In the genomic region with DNA sequence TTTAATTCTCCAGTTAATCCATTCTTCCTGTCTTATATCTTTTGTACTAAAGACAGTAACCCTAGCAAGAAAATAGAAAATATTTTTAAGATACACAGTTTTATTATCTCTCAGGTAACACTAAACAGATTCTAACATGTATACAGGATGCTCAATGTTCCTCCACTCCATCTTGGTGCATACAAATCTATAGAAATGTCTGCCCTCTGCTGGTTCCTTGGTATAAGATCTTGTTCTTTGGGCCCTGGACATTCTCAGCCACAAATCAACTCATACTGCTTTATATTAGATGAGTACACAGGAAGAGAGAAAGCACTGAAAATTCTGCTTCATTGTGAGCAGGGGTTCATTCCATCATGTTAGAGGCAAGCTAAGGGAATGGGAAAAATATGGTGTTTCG, we compare ENCODE assay signal across 10 mouse cellular contexts.
DNase-seq lines count a peak whose midpoint lies in the region; ATAC-seq and TF ChIP-seq lines count a peak whose summit lies in the region.
"Had no signal": no experiment of that assay in that cellular context is flagged by ENCODE, and none has a peak within 500 bp of the region (broad histone marks: within the 10 kb centered on the region; RNA-seq: fewer than 3 reads in every experiment).

No protein-coding gene starts in this region.

- H3K27ac ChIP-seq in forebrain, embryonic 12.5 days, result no peak overlapping the region
- H3K27ac ChIP-seq in forebrain, embryonic 10.5 days, result no peak overlapping the region
- H3K27ac ChIP-seq in midbrain, postnatal 0 days (ENCODE audit: low read depth, low read length), result no peak overlapping the region
- H3K27ac ChIP-seq in midbrain, embryonic 15.5 days, result no peak overlapping the region
- no peak overlapping the region for H3K27ac ChIP-seq in forebrain, embryonic 16.5 days (ENCODE audit: low read length)
- H3K27ac ChIP-seq in stomach, postnatal 0 days (replicated peaks), result no peak overlapping the region
- H3K27ac ChIP-seq in cerebellum, adult 2 months (ENCODE audit: insufficient read depth, low read length), result no peak overlapping the region
- H3K27ac ChIP-seq: midbrain, embryonic 10.5 days had no signal

- H3K36me3 ChIP-seq in forebrain, embryonic 12.5 days (replicated peaks), result no peaks in the 10 kb centered on the region
- no peaks in the 10 kb centered on the region for H3K36me3 ChIP-seq in forebrain, embryonic 10.5 days (replicated peaks)
- H3K36me3 ChIP-seq in midbrain, postnatal 0 days (ENCODE audit: insufficient read depth, low read length), result no peaks in the 10 kb centered on the region
- no peaks in the 10 kb centered on the region for H3K36me3 ChIP-seq in midbrain, embryonic 15.5 days (replicated peaks)
- H3K36me3 ChIP-seq in forebrain, embryonic 16.5 days (ENCODE audit: control insufficient read depth, insufficient read depth), result no peaks in the 10 kb centered on the region
- no peaks in the 10 kb centered on the region for H3K36me3 ChIP-seq in stomach, postnatal 0 days (ENCODE audit: control insufficient read depth, insufficient read depth, low read length)
- H3K36me3 ChIP-seq: midbrain, embryonic 10.5 days had no signal

- ATAC-seq in forebrain, embryonic 12.5 days (ENCODE audit: low FRiP score), result peak; percentile 79; the same call in 1 of the 2 replicates
- ATAC-seq in midbrain, postnatal 0 days (ENCODE audit: low FRiP score), result no peak
- ATAC-seq in midbrain, embryonic 15.5 days (replicated peaks), result no peak
- peak; percentile 58; the same call in 1 of the 2 replicates for ATAC-seq in forebrain, embryonic 16.5 days
- ATAC-seq in stomach, postnatal 0 days (ENCODE audit: low FRiP score, low TSS enrichment), result no peak

- TF ChIP-seq EP300 in stomach, postnatal 0 days (optimal IDR thresholded peaks at IDR 0.05), result no peak

- H3K4me1 ChIP-seq in forebrain, embryonic 12.5 days, result no peaks in the 10 kb centered on the region
- H3K4me1 ChIP-seq in forebrain, embryonic 10.5 days, result no peaks in the 10 kb centered on the region
- H3K4me1 ChIP-seq in midbrain, postnatal 0 days (ENCODE audit: insufficient read depth, low read length), result no peaks in the 10 kb centered on the region
- H3K4me1 ChIP-seq in midbrain, embryonic 15.5 days, result no peaks in the 10 kb centered on the region
- H3K4me1 ChIP-seq in forebrain, embryonic 16.5 days (replicated peaks; ENCODE audit: control insufficient read depth, insufficient read depth, low read length), result no peaks in the 10 kb centered on the region
- H3K4me1 ChIP-seq in stomach, postnatal 0 days (replicated peaks; ENCODE audit: control insufficient read depth, insufficient read depth), result no peaks in the 10 kb centered on the region
- no peaks in the 10 kb centered on the region for H3K4me1 ChIP-seq in cerebellum, adult 2 months (ENCODE audit: control insufficient read depth, insufficient read depth, low read length)
- H3K4me1 ChIP-seq: midbrain, embryonic 10.5 days had no signal

- peak; percentile 69 for TF ChIP-seq CTCF in midbrain, postnatal 0 days (IDR thresholded peaks at IDR 0.05)
- peak; percentile 66 for TF ChIP-seq CTCF in stomach, postnatal 0 days (IDR thresholded peaks at IDR 0.05; ENCODE audit: low read depth)
- TF ChIP-seq CTCF in cerebellum, adult 2 months (IDR thresholded peaks at IDR 0.05; ENCODE audit: borderline replicate concordance, insufficient read depth, low read depth, low read length), result no peak

- no peak overlapping the region for H3K4me3 ChIP-seq in forebrain, embryonic 12.5 days (replicated peaks)
- no peak overlapping the region for H3K4me3 ChIP-seq in forebrain, embryonic 10.5 days
- H3K4me3 ChIP-seq in midbrain, postnatal 0 days (ENCODE audit: low read depth, low read length), result no peak overlapping the region
- H3K4me3 ChIP-seq in midbrain, embryonic 15.5 days, result no peak overlapping the region
- H3K4me3 ChIP-seq in forebrain, embryonic 16.5 days (replicated peaks; ENCODE audit: low read length), result no peak overlapping the region
- H3K4me3 ChIP-seq in stomach, postnatal 0 days (ENCODE audit: low read depth, low read length), result no peak overlapping the region
- H3K4me3 ChIP-seq in cerebellum, adult 2 months (replicated peaks; ENCODE audit: insufficient read depth, low read depth, low read length), result no peak overlapping the region
- H3K4me3 ChIP-seq: midbrain, embryonic 10.5 days had no signal

- H3K9me3 ChIP-seq in forebrain, embryonic 12.5 days, result no peaks in the 10 kb centered on the region
- no peaks in the 10 kb centered on the region for H3K9me3 ChIP-seq in forebrain, embryonic 10.5 days
- no peaks in the 10 kb centered on the region for H3K9me3 ChIP-seq in midbrain, postnatal 0 days (ENCODE audit: low read length)
- H3K9me3 ChIP-seq in midbrain, embryonic 15.5 days, result no peaks in the 10 kb centered on the region
- no peaks in the 10 kb centered on the region for H3K9me3 ChIP-seq in forebrain, embryonic 16.5 days (ENCODE audit: control insufficient read depth, low read length)
- no peaks in the 10 kb centered on the region for H3K9me3 ChIP-seq in stomach, postnatal 0 days (ENCODE audit: control insufficient read depth, low read length)
- H3K9me3 ChIP-seq: midbrain, embryonic 10.5 days had no signal

- H3K27me3 ChIP-seq in forebrain, embryonic 12.5 days, result no peaks in the 10 kb centered on the region
- no peaks in the 10 kb centered on the region for H3K27me3 ChIP-seq in forebrain, embryonic 10.5 days (ENCODE audit: poor library complexity, severe bottlenecking)
- H3K27me3 ChIP-seq in midbrain, postnatal 0 days (ENCODE audit: insufficient read depth, low read length), result no peaks in the 10 kb centered on the region
- no peaks in the 10 kb centered on the region for H3K27me3 ChIP-seq in midbrain, embryonic 15.5 days (replicated peaks)
- no peaks in the 10 kb centered on the region for H3K27me3 ChIP-seq in forebrain, embryonic 16.5 days (replicated peaks; ENCODE audit: control insufficient read depth, insufficient read depth, low read length)
- no peaks in the 10 kb centered on the region for H3K27me3 ChIP-seq in stomach, postnatal 0 days (ENCODE audit: control insufficient read depth, insufficient read depth, low read length)
- H3K27me3 ChIP-seq in cerebellum, adult 2 months (ENCODE audit: control insufficient read depth, insufficient read depth, low read length), result no peaks in the 10 kb centered on the region

- 84% methylated on average over 1 of the region's 1 CpGs for WGBS in forebrain, embryonic 12.5 days
- 75% methylated on average over 1 of the region's 1 CpGs for WGBS in forebrain, embryonic 10.5 days
- WGBS in midbrain, postnatal 0 days, result 91% methylated on average over 1 of the region's 1 CpGs
- WGBS in midbrain, embryonic 15.5 days, result 82% methylated on average over 1 of the region's 1 CpGs
- 87% methylated on average over 1 of the region's 1 CpGs for WGBS in forebrain, embryonic 16.5 days
- WGBS in stomach, postnatal 0 days, result 75% methylated on average over 1 of the region's 1 CpGs
- WGBS in cerebellum, adult 2 months, result 75% methylated on average over 1 of the region's 1 CpGs

- no peak for TF ChIP-seq POLR2A in cerebellum, adult 2 months (IDR thresholded peaks at IDR 0.05; ENCODE audit: borderline replicate concordance, insufficient read depth, low read length)

- H3K9ac ChIP-seq in forebrain, embryonic 12.5 days, result no peak overlapping the region
- no peak overlapping the region for H3K9ac ChIP-seq in midbrain, postnatal 0 days (replicated peaks; ENCODE audit: low read length, poor library complexity, severe bottlenecking)
- no peak overlapping the region for H3K9ac ChIP-seq in midbrain, embryonic 15.5 days
- no peak overlapping the region for H3K9ac ChIP-seq in forebrain, embryonic 16.5 days (replicated peaks; ENCODE audit: low read depth, low read length)
- H3K9ac ChIP-seq in stomach, postnatal 0 days (ENCODE audit: low read length), result no peak overlapping the region

- no peak for DNase-seq in forebrain, embryonic 10.5 days (ENCODE audit: extremely low spot score, low spot score)
- peak; percentile 70 for DNase-seq in midbrain, postnatal 0 days (ENCODE audit: low spot score)
- DNase-seq in stomach, postnatal 0 days (ENCODE audit: low spot score), result no peak
- DNase-seq in thymus, postnatal 14 days, result no peak
- DNase-seq in cerebellum, adult 2 months, result no peak
- DNase-seq: cerebellum, adult 8-10 months had no signal

- no peak overlapping the region for H3K4me2 ChIP-seq in forebrain, embryonic 12.5 days
- no peak overlapping the region for H3K4me2 ChIP-seq in midbrain, postnatal 0 days (ENCODE audit: low read depth, low read length, poor library complexity, severe bottlenecking)
- H3K4me2 ChIP-seq in midbrain, embryonic 15.5 days, result no peak overlapping the region
- no peak overlapping the region for H3K4me2 ChIP-seq in forebrain, embryonic 16.5 days (ENCODE audit: low read length)
- H3K4me2 ChIP-seq in stomach, postnatal 0 days (replicated peaks; ENCODE audit: low read depth), result no peak overlapping the region

Comparison
In these comparisons a context has a peak if more than half of its experiments do, and no peak if none do; other contexts are left out.
1. ATAC-seq: peak in forebrain, embryonic 12.5 days (single experiment) and forebrain, embryonic 16.5 days (single experiment); none in midbrain, postnatal 0 days (single experiment), midbrain, embryonic 15.5 days (single experiment) and stomach, postnatal 0 days (single experiment).